Mouse (Mus musculus) bone marrow macrophage, adult 2 months (primary cell): ENCODE results near the gene Nampt.

ENCODE experiments used
- CTCF ChIP-seq: IDR thresholded peaks from 2 replicates; pipeline ENCODE4 v1.5.1; 2012; ENCODE audit warnings: low read depth, mild to moderate bottlenecking, low read length, moderate library complexity
- POLR2A ChIP-seq: IDR thresholded peaks from 2 replicates; pipeline ENCODE4 v1.6.1; 2012; ENCODE audit warnings: mild to moderate bottlenecking, low read depth, low read length, borderline replicate concordance

DNA sequence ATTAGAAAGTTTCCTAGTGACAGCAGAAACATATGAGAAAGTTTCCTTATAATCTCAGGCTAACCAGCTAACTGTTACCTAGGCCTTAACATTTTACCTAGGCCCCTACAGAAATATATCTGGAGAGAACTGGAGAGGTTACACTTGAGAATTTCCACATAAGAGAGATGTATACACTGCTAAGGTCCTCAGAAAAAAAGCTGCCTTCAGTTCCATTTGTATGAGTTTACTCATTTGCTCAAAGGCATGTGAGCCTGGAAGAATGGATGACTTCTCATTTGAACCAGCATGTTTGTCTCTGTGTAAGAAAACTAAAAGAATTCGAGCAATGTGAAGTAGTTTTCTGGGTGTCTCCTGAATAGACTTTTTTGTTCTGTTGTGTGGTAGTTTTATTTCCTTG lies 39.1 kb downstream of the Nampt start:
- no peak for TF ChIP-seq POLR2A
- no peak for TF ChIP-seq CTCF
